Mouse (Mus musculus) forebrain, postnatal 0 days (tissue): ENCODE measurements at regions not wholly inside any gene's neighbourhood (a gene's known extent, or its start where the extent isn't known, plus 50 kb on each side); places are given as distances from the start of the nearest gene placed in this dataset.

Source experiments
- ATAC-seq: fragments of 200-750 bp; cut with Nextera tagmentation; 2 replicates; pipeline ENCODE4 v1.8.0; 2017; ENCODE audit warnings: mild to moderate bottlenecking, moderate library complexity
- DNase-seq: peaks from one replicate; pipeline ENCODE4 v3.0.0-alpha.2; 2015
- H3K27ac ChIP-seq: fragments of 300-500 bp; sonication (generic); 2 replicates; pipeline ENCODE4 v1.5.1; 2014; ENCODE audit warnings: low read depth, mild to moderate bottlenecking, antibody characterized with exemption, low read length, moderate library complexity, mixed read lengths
- H3K27me3 ChIP-seq: fragments of 300-500 bp; sonication (generic); 2 replicates; pipeline ENCODE4 v1.6.1; 2014; ENCODE audit warnings: mild to moderate bottlenecking, low read length, mixed read lengths; ENCODE audit not compliant: insufficient read depth
- H3K36me3 ChIP-seq: fragments of 300-500 bp; sonication (generic); 2 replicates; pipeline ENCODE4 v1.6.1; 2014; ENCODE audit warnings: mild to moderate bottlenecking, moderate library complexity; ENCODE audit not compliant: insufficient read depth
- H3K4me1 ChIP-seq: fragments of 300-500 bp; sonication (generic); 2 replicates; pipeline ENCODE4 v1.6.1; 2014; ENCODE audit warnings: antibody characterized with exemption; ENCODE audit not compliant: insufficient read depth
- H3K4me2 ChIP-seq: fragments of 300-500 bp; sonication (generic); 2 replicates; pipeline ENCODE4 v1.6.1; 2014; ENCODE audit warnings: low read depth, mild to moderate bottlenecking, moderate library complexity
- H3K4me3 ChIP-seq: fragments of 300-500 bp; sonication (generic); 2 replicates; pipeline ENCODE4 v1.5.1; 2014; ENCODE audit warnings: low read depth, low read length, mixed read lengths
- H3K9ac ChIP-seq: fragments of 300-500 bp; sonication (generic); 2 replicates; pipeline ENCODE4 v1.6.1; 2014; ENCODE audit warnings: mild to moderate bottlenecking
- H3K9me3 ChIP-seq: fragments of 300-500 bp; sonication (generic); 2 replicates; pipeline ENCODE4 v1.6.1; 2016; ENCODE audit warnings: low read length
- CTCF ChIP-seq: sonication (generic); IDR thresholded peaks from 2 replicates; pipeline ENCODE4 v1.5.1; 2016; ENCODE audit warnings: antibody characterized with exemption, control low read depth, low read depth
- WGBS: fragments of 180-500 bp; shearing (Covaris S2); extraction: QIAGEN DNeasy Blood & Tissue Kit; methylation state at CpG from one replicate; pipeline ENCODE4 v1.1.7; 2014; 5-methylcytosine and 5-hydroxymethylcytosine counted together

DNA sequence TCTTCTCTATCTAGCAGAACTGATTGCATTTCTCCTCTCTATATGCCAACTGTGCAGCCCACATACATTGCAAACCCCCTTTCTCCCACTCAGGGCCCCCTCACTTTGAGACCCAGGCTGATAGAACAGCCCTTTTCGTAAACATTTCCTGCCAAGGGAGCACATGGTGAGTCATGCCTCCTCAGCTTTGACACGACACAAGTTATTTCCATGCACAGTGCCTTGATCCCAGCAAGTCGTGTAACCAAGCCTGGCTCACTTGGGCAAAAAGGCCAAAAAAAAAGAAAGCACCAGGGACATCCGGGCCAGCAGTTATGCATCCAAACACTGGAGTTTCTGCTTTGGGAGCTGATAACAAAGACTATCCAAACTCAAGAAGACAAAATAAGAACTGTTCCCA lies 221.4 kb downstream of the Prdm2 start:
- no peak overlapping the region for H3K4me3 ChIP-seq
- no peak for TF ChIP-seq CTCF
- ATAC-seq, result no peak
- H3K36me3 ChIP-seq, result no peaks in the 10 kb centered on the region
- H3K9ac ChIP-seq, result no peak overlapping the region
- H3K27ac ChIP-seq, result no peak overlapping the region
- no peak for DNase-seq
- no peaks in the 10 kb centered on the region for H3K4me1 ChIP-seq
- H3K4me2 ChIP-seq, result no peak overlapping the region
- no peaks in the 10 kb centered on the region for H3K9me3 ChIP-seq
- 72% methylated on average over 4 of the region's 4 CpGs for WGBS
- no peaks in the 10 kb centered on the region for H3K27me3 ChIP-seq

- TF ChIP-seq CTCF, result peak; percentile 43
- Histone ChIP-seq H3K4me2 (no peak overlapping the region; the same call in 1 of the 2 replicates), H3K9me3 (no peaks in the 10 kb centered on the region), H3K27me3 (no peaks in the 10 kb centered on the region), H3K4me3 (no peak overlapping the region), H3K36me3 (no peaks in the 10 kb centered on the region), H3K27ac (no peak overlapping the region), H3K4me1 (no peaks in the 10 kb centered on the region), H3K9ac (no peak overlapping the region)
- DNase-seq, result peak; percentile 29
- WGBS, result 3% methylated on average over 8 of the region's 8 CpGs
- peak; percentile 70 for ATAC-seq
Measured at GRCm38 (mm10) chr4:142989175-142989574, 223.6 kb downstream of the Prdm2 start.

GRCm38 (mm10) chr4:142983295-142983624 lies 229.5 kb downstream of the Prdm2 start:
- no peaks in the 10 kb centered on the region for H3K27me3 ChIP-seq
- H3K9ac ChIP-seq, result no peak overlapping the region
- H3K4me1 ChIP-seq, result no peaks in the 10 kb centered on the region
- DNase-seq, result no peak
- WGBS, result 41% methylated on average over 6 of the region's 6 CpGs
- H3K4me2 ChIP-seq, result no peak overlapping the region
- H3K4me3 ChIP-seq, result no peak overlapping the region
- no peak for TF ChIP-seq CTCF
- no peaks in the 10 kb centered on the region for H3K9me3 ChIP-seq
- ATAC-seq, result no peak
- no peak overlapping the region for H3K27ac ChIP-seq
- H3K36me3 ChIP-seq, result no peaks in the 10 kb centered on the region

DNA sequence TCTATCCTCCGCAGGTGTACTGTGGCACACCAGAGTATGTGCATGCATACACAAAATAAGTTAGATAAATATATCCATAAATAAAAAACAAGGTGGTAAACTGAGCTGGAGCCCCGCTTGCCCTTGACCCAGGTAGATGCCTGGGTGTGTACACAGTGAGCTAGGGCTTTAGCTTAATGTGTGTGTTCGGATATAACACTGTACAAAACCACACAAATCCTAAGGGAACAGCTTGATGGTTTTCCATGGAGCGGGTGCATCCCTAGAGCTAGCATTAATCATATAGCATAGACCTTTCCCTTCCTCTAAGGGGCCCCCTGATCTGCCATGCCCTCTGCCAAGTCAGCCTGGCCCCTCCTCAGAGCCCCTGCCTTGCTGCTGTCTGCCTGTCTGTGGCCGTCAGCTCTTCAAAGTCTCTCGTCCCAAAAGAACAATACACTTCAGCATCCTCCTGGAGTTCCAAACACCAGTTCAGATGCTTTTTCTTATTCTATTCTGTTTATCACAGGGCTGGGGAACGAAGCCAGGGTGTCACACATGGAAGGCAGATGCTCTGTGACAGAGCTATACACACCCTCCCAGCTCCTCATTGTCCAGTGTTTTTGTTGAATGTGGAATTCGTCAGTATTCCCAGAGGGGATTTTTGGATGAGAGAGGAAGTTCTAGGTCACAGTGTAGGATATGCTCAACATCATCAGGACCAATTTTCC lies 230.1 kb downstream of the Prdm2 start:
- TF ChIP-seq CTCF, result no peak
- Histone ChIP-seq H3K9me3 (no peaks in the 10 kb centered on the region), H3K27me3 (no peaks in the 10 kb centered on the region), H3K9ac (no peak overlapping the region), H3K27ac (no peak overlapping the region), H3K4me1 (no peaks in the 10 kb centered on the region), H3K4me2 (no peak overlapping the region), H3K36me3 (no peaks in the 10 kb centered on the region), H3K4me3 (no peak overlapping the region)
- DNase-seq (no peak), ATAC-seq (no peak)
- 53% methylated on average over 8 of the region's 8 CpGs for WGBS

DNA sequence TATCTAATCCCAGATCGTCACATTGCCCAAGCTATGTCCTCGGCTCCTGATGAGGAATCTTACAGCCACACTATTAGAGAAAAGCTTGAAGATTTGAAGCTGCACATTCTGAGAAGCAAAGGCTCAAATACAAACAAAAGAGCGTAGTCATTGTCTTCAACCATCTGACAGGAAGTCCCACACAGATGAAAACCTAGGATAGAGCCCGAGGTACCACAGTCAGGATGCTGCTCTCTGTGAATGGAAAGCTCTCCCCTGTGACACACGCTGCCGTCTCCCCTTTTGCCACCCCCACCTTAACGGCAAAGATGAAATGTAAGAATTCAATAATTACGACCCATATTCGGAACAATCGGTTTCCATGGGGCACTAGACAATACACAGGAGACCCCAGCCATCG lies 237.2 kb downstream of the Prdm2 start:
- Histone ChIP-seq H3K36me3 (no peaks in the 10 kb centered on the region), H3K4me1 (no peaks in the 10 kb centered on the region), H3K9ac (no peak overlapping the region), H3K27ac (no peak overlapping the region), H3K9me3 (no peaks in the 10 kb centered on the region), H3K4me2 (no peak overlapping the region), H3K27me3 (no peaks in the 10 kb centered on the region), H3K4me3 (no peak overlapping the region)
- DNase-seq, result no peak
- no peak for TF ChIP-seq CTCF
- ATAC-seq, result no peak
- WGBS, result 76% methylated on average over 11 of the region's 11 CpGs

GRCm38 (mm10) chr4:142970040-142970439 lies 242.8 kb downstream of the Prdm2 start:
- ATAC-seq, result no peak
- no peaks in the 10 kb centered on the region for H3K27me3 ChIP-seq
- 78% methylated on average over 4 of the region's 4 CpGs for WGBS
- no peaks in the 10 kb centered on the region for H3K9me3 ChIP-seq
- H3K36me3 ChIP-seq, result no peaks in the 10 kb centered on the region
- H3K4me3 ChIP-seq, result no peak overlapping the region
- H3K27ac ChIP-seq, result no peak overlapping the region
- no peak overlapping the region for H3K4me2 ChIP-seq
- no peak for TF ChIP-seq CTCF
- DNase-seq, result no peak
- H3K9ac ChIP-seq, result no peak overlapping the region
- H3K4me1 ChIP-seq, result no peaks in the 10 kb centered on the region

DNA sequence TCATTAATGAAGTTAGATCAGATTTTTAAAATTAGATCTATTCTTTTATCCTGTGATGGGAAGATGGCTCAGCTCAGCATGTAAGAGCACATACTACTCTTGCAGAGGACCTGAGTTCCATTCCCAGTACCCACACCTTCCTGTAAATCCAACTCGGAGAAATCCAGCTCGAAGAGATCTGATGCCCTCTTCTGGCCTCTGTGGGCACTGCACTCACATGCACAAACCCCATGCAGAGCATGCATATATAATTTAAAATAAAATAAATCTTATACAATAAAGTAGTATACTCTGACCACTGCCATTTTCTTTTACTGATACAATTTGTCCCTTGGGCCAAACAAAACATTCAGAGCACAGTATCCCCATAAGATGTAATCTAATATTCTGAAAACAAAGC lies 245.2 kb downstream of the Prdm2 start:
- no peaks in the 10 kb centered on the region for H3K36me3 ChIP-seq
- no peak for DNase-seq
- H3K4me1 ChIP-seq, result no peaks in the 10 kb centered on the region
- H3K4me2 ChIP-seq, result no peak overlapping the region
- ATAC-seq, result no peak
- H3K9ac ChIP-seq, result no peak overlapping the region
- WGBS, result 97% methylated on average over 2 of the region's 2 CpGs
- no peak overlapping the region for H3K4me3 ChIP-seq
- TF ChIP-seq CTCF, result peak; percentile 39
- no peak overlapping the region for H3K27ac ChIP-seq
- H3K27me3 ChIP-seq, result no peaks in the 10 kb centered on the region
- no peaks in the 10 kb centered on the region for H3K9me3 ChIP-seq
